Mouse (Mus musculus): ENCODE data around the gene Camta2. TPM values are rescaled to one million over a fixed set of nuclear protein-coding genes. Genes with fewer than 3 reads are reported as not detected.

Camta2 gene
- total and polyA plus RNA-seq, 2 experiments from 2014 or later: 24.0 to 24.5 TPM

DNA sequence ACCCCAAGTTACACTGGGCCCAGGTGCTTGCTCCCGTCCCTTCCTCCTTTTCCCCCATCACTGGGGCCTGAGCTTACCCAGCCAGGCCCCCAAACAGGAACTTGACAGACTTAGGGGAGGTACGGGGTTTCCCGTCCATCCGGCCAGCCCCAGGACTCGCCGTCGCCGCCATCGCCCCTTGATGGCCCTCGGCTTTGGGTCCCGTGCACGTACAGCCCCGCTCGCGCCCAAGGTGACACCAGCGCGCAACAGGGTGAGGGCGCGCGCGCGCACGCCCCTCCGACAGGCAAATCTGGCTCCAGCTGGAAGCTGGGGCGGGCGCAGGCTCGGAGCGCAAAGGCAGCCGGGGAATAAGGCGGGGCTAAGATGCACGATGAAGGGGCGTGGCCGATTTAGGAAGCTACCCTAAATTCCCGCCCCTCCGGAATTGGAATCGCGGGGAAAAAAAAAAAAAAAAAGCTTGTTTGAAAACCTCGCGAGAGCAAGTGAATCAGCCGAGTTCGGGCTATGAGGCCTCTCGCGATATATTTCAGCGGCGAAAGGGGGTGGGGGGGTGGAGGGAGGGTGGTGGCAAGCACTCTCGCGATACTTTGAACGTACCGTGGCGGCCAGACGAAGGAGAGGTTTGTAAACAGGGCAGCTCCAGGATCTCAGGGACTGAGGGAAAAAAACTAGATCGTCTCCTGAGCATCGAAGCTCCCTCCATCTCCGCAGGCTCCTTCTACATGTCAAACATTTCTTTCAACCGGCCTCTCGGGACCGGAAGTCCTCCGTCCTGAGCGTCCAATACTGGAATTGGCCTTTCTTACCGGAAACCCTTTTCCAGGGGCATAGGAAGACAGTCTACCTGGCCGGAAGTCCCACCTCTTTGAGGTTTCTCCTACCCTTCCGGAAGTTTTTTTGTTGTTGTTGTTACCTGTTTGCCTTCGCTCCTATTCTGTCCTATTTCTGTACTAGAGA lies 40.9 kb downstream of the Camta2 start, which contains the start of the genes Rnf167 and Slc25a11:
Gene Rnf167 (plus strand): TSS at position 545 of the 960 bp plus-strand sequence.
Gene Slc25a11 (minus strand): TSS at position 789 of the 960 bp plus-strand sequence.
- peak; percentile 93 for ATAC-seq (ENCODE audit: low FRiP score)
- peak within 1 kb of the TSS; percentile 100 for H3K4me2 ChIP-seq (ENCODE audit: low read depth, low read length, poor library complexity, severe bottlenecking)
- no peaks in the 10 kb centered on the region for H3K27me3 ChIP-seq (ENCODE audit: insufficient read depth, low read length)
- H3K36me3 ChIP-seq (ENCODE audit: insufficient read depth, low read length): peaks cover 39% of the 10 kb centered on the region
- peak; percentile 100 for DNase-seq (ENCODE audit: low spot score)
- H3K4me1 ChIP-seq (ENCODE audit: insufficient read depth, low read length): peaks cover 10% of the 10 kb centered on the region; the same call in 1 of the 2 replicates
- peak within 1 kb of the TSS; percentile 79 for H3K4me3 ChIP-seq (ENCODE audit: low read depth, low read length)
- WGBS: under 1% methylated on average over 62 of the region's 63 CpGs
- H3K27ac ChIP-seq (ENCODE audit: low read depth, low read length): peak within 1 kb of the TSS; percentile 93
- H3K9me3 ChIP-seq (ENCODE audit: low read length): no peaks in the 10 kb centered on the region
- TF ChIP-seq CTCF (IDR thresholded peaks at IDR 0.05): peak; percentile 42
- peak within 1 kb of the TSS; percentile 87 for H3K9ac ChIP-seq (replicated peaks; ENCODE audit: low read length, poor library complexity, severe bottlenecking)

DNA sequence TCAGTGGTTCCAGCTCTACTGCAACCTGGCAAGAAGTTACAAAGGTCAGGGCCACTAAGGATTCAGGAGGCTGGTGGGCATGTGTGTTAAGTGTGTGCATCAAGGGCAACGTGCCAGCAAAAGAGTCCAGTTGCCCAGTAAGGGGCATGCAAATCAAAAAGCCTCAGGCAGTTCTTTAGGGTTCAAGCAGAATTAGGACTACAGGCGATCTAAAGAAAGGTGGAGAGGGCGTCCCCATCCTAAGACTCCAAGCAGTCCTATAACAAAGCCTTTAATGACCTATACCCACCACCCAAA lies 41.7 kb downstream of the Camta2 start:
- ATAC-seq (ENCODE audit: low FRiP score): 0 out of 2 replicates have a peak, but pooled peaks have one; percentile 1
- Histone ChIP-seq H3K9ac (replicated peaks; ENCODE audit: low read length, poor library complexity, severe bottlenecking) (peak overlapping the region; percentile 87), H3K4me2 (ENCODE audit: low read depth, low read length, poor library complexity, severe bottlenecking) (peak overlapping the region; percentile 71), H3K9me3 (ENCODE audit: low read length) (no peaks in the 10 kb centered on the region), H3K27ac (ENCODE audit: low read depth, low read length) (peak overlapping the region; percentile 93), H3K27me3 (ENCODE audit: insufficient read depth, low read length) (no peaks in the 10 kb centered on the region), H3K4me3 (ENCODE audit: low read depth, low read length) (peak overlapping the region; percentile 79), H3K36me3 (ENCODE audit: insufficient read depth, low read length) (peaks cover 36% of the 10 kb centered on the region), H3K4me1 (ENCODE audit: insufficient read depth, low read length) (peaks cover 10% of the 10 kb centered on the region; the same call in 1 of the 2 replicates)
- DNase-seq (ENCODE audit: low spot score): no peak
- TF ChIP-seq CTCF (IDR thresholded peaks at IDR 0.05): no peak
- 16% methylated on average over 3 of the region's 3 CpGs for WGBS

DNA sequence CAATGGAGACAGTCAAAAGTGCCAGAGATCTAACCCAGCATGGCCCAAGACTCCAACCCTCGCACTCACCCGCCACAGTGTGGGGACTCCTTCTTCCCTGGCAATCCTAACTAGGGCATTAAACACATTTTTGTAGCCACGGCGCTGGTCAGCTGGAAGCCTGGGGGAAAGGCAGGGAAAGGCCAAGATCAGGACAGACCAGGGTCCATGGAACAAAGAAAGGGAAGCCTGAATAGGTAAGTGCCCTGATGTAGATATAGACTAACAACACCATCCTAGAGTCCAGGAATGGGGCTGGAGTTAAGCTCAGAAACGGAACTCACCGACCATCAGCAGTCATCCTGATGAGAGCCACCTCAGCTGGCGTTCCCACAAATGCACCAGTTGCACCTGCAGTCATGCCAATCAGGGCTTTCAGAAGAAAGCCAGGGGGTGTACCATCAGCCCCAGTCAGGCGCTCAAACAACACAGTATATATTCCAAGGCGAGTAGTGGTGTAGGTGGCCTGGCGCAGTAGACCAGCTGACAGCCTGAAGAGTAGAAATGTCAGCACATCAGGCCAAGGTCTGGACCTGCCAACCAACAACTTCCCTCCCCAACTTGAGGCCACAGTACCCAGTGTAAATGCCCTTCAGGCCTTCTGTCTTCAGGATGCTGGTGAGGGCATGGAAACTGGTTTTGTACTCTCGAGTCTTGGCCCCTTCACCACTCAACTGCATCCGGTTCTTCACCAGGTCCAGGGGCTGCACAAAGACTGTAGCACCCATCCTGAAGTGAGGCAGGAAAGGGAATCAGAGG lies 42.2 kb downstream of the Camta2 start:
- peak overlapping the region; percentile 79 for H3K4me3 ChIP-seq (ENCODE audit: low read depth, low read length)
- no peaks in the 10 kb centered on the region for H3K9me3 ChIP-seq (ENCODE audit: low read length)
- DNase-seq (ENCODE audit: low spot score) (no peak), ATAC-seq (ENCODE audit: low FRiP score) (no peak)
- no peak for TF ChIP-seq CTCF (IDR thresholded peaks at IDR 0.05)
- H3K36me3 ChIP-seq (ENCODE audit: insufficient read depth, low read length): peaks cover 30% of the 10 kb centered on the region
- peak overlapping the region; percentile 93 for H3K27ac ChIP-seq (ENCODE audit: low read depth, low read length)
- H3K4me1 ChIP-seq (ENCODE audit: insufficient read depth, low read length): peaks cover 10% of the 10 kb centered on the region; the same call in 1 of the 2 replicates
- H3K4me2 ChIP-seq (ENCODE audit: low read depth, low read length, poor library complexity, severe bottlenecking): peak overlapping the region; percentile 71
- 91% methylated on average over 12 of the region's 12 CpGs for WGBS
- no peaks in the 10 kb centered on the region for H3K27me3 ChIP-seq (ENCODE audit: insufficient read depth, low read length)
- peak overlapping the region; percentile 87; the same call in 1 of the 2 replicates for H3K9ac ChIP-seq (replicated peaks; ENCODE audit: low read length, poor library complexity, severe bottlenecking)

DNA sequence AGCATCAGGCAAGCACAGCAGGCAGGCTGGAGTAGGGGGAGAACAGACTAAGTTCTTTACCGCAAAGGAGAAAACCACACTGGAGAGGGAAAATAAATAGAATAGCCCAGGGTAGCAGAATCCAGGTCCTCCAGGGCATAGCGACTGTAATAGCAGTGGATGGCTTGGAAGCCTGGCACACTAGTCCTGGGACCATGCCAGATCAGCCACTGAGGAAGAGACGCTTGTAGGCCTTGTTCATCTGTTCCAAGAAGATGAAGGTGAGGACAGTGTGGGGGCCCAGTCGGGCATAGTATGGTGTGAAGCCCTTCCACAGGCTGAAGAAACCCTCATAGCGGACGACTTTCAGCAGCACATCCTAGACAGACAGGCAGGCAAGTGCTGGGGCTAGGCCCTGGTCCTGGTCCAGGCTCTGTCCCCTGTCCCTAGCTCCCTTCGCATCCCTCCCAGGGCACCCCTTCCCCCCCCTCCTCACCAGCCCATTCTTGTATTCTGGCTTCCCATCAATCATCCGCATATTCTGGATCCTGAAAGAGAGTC lies 43.3 kb downstream of the Camta2 start:
- H3K9ac ChIP-seq (replicated peaks; ENCODE audit: low read length, poor library complexity, severe bottlenecking): no peak overlapping the region
- no peak overlapping the region for H3K27ac ChIP-seq (ENCODE audit: low read depth, low read length)
- TF ChIP-seq CTCF (IDR thresholded peaks at IDR 0.05): no peak
- peaks cover 10% of the 10 kb centered on the region; the same call in 1 of the 2 replicates for H3K4me1 ChIP-seq (ENCODE audit: insufficient read depth, low read length)
- no peak for DNase-seq (ENCODE audit: low spot score)
- H3K4me3 ChIP-seq (ENCODE audit: low read depth, low read length): no peak overlapping the region
- peaks cover 22% of the 10 kb centered on the region for H3K36me3 ChIP-seq (ENCODE audit: insufficient read depth, low read length)
- H3K4me2 ChIP-seq (ENCODE audit: low read depth, low read length, poor library complexity, severe bottlenecking): no peak overlapping the region
- ATAC-seq (ENCODE audit: low FRiP score): no peak
- WGBS: 96% methylated on average over 8 of the region's 8 CpGs
- H3K27me3 ChIP-seq (ENCODE audit: insufficient read depth, low read length): no peaks in the 10 kb centered on the region
- H3K9me3 ChIP-seq (ENCODE audit: low read length): no peaks in the 10 kb centered on the region

DNA sequence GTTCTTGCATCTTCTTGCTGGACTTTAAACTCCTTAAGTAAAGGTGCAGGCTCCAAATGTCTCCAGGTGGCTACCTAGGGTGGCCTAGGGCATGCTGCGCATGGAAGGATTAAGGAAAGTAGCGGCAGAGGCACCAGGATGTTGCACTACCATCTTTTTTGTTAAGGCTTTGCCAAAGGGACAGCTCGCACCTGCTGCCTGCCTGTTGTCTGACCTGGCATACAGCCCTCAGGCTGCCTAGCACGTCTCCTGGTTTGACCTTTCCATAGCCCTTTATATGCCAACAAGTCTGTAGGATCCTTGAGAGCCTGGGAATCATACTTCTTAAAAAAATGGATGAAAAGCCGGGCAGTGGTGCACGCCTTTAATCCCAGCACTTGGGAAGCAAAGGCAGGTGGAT lies 44.9 kb downstream of the Camta2 start:
- no peak overlapping the region for H3K9ac ChIP-seq (replicated peaks; ENCODE audit: low read length, poor library complexity, severe bottlenecking)
- no peak overlapping the region for H3K4me2 ChIP-seq (ENCODE audit: low read depth, low read length, poor library complexity, severe bottlenecking)
- H3K27me3 ChIP-seq (ENCODE audit: insufficient read depth, low read length): no peaks in the 10 kb centered on the region
- H3K4me1 ChIP-seq (ENCODE audit: insufficient read depth, low read length): peaks cover 10% of the 10 kb centered on the region; the same call in 1 of the 2 replicates
- no peaks in the 10 kb centered on the region for H3K9me3 ChIP-seq (ENCODE audit: low read length)
- no peak for TF ChIP-seq CTCF (IDR thresholded peaks at IDR 0.05)
- peaks cover 11% of the 10 kb centered on the region for H3K36me3 ChIP-seq (ENCODE audit: insufficient read depth, low read length)
- no peak for DNase-seq (ENCODE audit: low spot score)
- ATAC-seq (ENCODE audit: low FRiP score): no peak
- H3K4me3 ChIP-seq (ENCODE audit: low read depth, low read length): no peak overlapping the region
- WGBS: 95% methylated on average over 6 of the region's 6 CpGs
- no peak overlapping the region for H3K27ac ChIP-seq (ENCODE audit: low read depth, low read length)

Measured in midbrain, postnatal 0 days (tissue).